Mouse (Mus musculus) liver, adult 2 months (tissue): ENCODE measurements around the gene Dag1.

ENCODE experiments used
- CTCF ChIP-seq: fragments of 200-500 bp; IDR thresholded peaks from 2 replicates; pipeline ENCODE4 v1.5.1; 2011; ENCODE audit warnings: low read depth, low read length, control low read depth
- POLR2A ChIP-seq: fragments of 200-500 bp; IDR thresholded peaks from 2 replicates; pipeline ENCODE4 v1.6.1; 2011; ENCODE audit warnings: low read length, control low read depth; ENCODE audit not compliant: insufficient read depth; ENCODE audit errors: extremely low read depth

- TF ChIP-seq CTCF = no peak
- no peak for TF ChIP-seq POLR2A
These were observed 19.2 kb downstream of the Dag1 start for GRCm38 (mm10) chr9:108244540-108244939.
